Mouse (Mus musculus): ENCODE measurements around the gene Gm5485.

The Gm5485 gene

GRCm38 (mm10) chr16:48368096-48368495 is 44.1 kb downstream of the Gm5485 start:
- no peak for DNase-seq

- DNase-seq, result no peak
Observed at GRCm38 (mm10) chr16:48366801-48367200, 45.4 kb downstream of the Gm5485 start.

- DNase-seq, result no peak
Observed at GRCm38 (mm10) chr16:48360887-48361286, 51.3 kb downstream of the Gm5485 start.

- no peak for DNase-seq
Observed at GRCm38 (mm10) chr16:48356417-48356816, 55.8 kb downstream of the Gm5485 start.

GRCm38 (mm10) chr16:48355716-48356115 is 56.5 kb downstream of the Gm5485 start:
- DNase-seq, result no peak
